Mouse (Mus musculus) layer of hippocampus, adult 9-11 months (tissue): ENCODE data around the gene Nadsyn1.

Experiments used
- DNase-seq: peaks from one replicate; pipeline ENCODE4 v3.0.0; 2022

Gene Nadsyn1

GRCm38 (mm10) chr7:143801195-143802065 is 21.2 kb downstream of the Nadsyn1 start:
- DNase-seq: no peak

DNA sequence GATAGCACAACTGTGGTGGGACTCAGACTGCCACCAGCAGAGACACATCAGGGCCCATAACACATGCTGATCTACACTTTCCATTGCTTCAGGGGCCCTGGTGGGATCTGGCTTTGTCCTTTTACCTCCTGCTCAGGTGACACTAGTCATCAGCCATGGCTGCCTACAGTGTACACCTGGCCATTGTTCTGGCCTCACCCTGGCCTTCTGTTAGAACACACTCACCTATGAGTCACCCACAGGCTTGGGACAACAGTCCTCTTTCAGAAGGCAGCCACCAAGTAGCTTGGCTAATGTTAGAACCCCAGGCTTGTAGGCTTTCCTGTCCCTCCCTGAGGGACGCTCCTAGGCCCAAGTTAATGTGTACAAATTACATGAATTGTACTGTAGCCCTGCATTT is 21.9 kb downstream of the Nadsyn1 start:
- no peak for DNase-seq

GRCm38 (mm10) chr7:143798783-143799182 is 23.9 kb downstream of the Nadsyn1 start:
- DNase-seq: no peak

DNA sequence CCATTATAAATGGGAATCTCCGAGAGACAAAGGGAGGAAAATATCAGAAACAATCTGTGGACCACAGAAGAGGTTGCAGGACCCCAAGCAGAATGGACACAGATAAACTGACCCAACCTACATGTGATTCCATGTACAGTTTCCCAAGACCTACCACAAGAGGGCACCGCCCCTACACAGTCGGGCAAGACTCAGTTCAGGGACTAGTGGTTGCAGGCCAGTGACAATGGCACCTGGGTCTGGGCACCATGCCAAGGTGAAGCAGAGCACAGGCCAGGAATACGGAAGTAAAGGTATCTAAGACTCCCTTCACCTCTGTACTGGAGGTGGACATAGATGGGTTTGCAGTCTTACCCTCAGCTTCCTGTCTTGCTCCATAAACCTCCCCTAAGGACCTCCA is 29.5 kb downstream of the Nadsyn1 start:
- peak; percentile 17 for DNase-seq

DNA sequence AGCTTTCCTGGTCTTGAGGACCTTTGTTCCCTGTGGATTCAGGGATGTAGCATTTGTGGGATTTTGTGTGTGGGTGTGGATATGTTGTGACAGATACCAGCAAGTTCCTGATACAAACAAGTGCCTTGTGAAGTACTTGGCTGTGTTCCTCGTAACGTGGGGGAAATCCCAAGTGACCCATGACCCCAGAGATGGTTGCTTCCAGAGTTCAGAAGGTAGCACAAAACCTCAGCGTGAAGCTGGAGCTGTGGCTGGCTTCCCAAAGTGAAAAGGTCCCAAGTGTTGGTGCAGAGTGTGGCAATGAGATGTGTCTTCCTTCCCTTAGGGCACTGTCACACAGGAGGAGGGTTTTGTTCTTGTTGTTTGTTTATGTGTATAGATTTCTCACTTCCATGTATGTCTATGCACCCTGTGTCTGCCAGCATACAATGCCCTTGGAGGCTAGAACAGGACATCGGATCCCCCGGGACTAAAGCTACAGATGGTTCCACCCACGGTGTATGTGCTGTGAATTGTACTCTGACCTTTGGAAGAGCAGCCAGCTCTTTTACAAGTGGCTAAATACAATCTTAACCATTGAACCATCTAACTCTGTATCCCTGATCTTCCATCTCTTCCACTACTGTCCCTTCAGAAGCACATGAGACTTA is 30.2 kb downstream of the Nadsyn1 start:
- DNase-seq: no peak

DNA sequence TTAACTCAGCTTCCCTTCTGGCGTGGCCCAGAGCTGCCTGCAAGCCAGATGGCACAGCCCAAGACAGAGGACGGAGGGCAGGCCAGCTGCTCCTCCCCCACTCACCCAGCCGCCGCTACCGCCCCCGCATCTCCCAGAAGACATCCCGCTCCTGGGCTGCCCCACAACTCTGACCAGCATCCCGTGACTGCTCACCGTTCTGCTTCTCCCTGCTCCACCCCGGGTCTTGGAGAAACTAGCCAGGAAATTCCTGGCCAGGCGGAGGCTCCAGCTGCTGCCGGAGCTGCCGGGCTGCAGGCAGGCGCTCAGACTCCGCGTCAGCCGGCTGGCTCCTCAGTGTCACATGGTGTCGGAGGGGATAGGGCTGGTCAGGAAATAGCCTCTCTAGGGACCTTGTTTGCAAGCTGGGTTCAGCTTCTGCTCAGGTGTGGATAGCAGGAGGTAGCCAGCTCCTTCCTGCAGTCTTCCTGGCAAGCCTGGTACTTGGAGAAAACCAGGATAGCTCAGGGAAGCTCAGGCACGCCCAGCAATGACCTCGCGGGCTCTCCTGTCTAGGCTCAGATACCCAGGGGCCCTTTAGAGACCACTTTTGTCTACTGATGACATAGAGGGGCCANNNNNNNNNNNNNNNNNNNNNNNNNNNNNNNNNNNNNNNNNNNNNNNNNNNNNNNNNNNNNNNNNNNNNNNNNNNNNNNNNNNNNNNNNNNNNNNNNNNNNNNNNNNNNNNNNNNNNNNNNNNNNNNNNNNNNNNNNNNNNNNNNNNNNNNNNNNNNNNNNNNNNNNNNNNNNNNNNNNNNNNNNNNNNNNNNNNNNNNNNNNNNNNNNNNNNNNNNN is 38.4 kb downstream of the Nadsyn1 start, which contains the start of gene Mrgpre:
TSS of gene Mrgpre (minus strand) at position 505 of the 834 bp plus-strand sequence.
- peak; percentile 71 for DNase-seq

GRCm38 (mm10) chr7:143783378-143783995 is 39.2 kb downstream of the Nadsyn1 start:
- no peak for DNase-seq

DNA sequence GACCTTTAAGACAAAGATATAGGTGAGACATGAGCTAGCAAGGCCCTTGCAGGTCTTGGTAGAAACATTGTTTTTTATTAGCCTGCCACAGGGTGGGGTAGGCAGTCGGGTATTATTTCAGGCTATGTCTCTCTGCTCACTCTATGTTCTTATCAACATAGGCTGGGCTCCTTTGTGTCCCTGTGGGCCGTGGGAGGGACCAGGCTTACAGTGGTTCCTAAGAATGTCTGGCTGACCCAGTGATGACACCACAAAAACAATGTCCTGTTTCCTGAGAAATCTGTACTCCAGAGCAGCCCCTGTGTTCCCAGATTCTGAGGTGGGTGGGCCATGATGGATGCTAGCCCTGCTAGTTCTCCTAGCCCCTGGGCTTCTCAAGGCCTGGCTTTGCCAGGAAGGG is 45.3 kb downstream of the Nadsyn1 start:
- DNase-seq: no peak

DNA sequence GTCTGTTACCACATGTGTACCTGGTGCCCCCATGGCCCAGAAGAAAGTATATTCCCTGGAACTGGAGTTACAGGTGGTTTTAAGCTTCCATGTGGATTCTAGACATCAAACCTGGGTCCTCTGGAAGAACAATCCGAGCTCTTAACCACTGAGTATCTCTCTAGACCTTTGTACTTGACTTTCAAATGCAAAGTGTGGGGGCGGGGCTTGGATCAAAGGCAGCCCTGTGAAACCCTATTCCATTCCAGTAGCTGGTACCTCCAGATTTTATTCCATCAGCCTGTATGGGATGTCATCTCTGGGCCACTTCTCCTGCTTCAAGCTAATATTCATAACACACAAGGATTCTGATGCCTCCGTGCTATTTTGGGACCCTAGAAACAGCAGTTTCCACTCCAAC is 46.5 kb downstream of the Nadsyn1 start:
- no peak for DNase-seq

- no peak for DNase-seq
Measured at GRCm38 (mm10) chr7:143769461-143769860, 53.2 kb downstream of the Nadsyn1 start.

DNA sequence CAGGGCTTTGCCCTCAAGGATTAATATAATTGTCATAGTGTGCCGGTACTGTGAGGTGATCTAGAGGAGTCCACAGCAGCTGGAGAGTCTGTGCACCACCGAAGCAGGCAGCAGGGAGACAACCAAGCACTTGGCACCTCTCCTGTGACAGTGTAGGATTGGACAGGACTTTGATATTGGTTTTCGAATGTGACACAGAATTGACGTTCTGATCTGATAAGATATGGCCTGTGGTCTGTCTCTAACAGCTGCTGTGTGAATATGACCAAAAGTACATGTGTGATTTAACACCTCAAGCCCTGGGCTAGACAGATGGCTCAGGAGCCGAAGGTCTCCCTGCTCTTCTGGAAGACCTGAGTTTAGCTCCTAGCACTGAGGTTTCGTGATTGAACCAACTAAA is 54.4 kb downstream of the Nadsyn1 start:
- DNase-seq: no peak

- no peak for DNase-seq
Measured at GRCm38 (mm10) chr7:143766893-143767292, 55.8 kb downstream of the Nadsyn1 start, which contains the start of gene Mrgprg. Gene Mrgprg (minus strand): TSS chr7:143766993.

DNA sequence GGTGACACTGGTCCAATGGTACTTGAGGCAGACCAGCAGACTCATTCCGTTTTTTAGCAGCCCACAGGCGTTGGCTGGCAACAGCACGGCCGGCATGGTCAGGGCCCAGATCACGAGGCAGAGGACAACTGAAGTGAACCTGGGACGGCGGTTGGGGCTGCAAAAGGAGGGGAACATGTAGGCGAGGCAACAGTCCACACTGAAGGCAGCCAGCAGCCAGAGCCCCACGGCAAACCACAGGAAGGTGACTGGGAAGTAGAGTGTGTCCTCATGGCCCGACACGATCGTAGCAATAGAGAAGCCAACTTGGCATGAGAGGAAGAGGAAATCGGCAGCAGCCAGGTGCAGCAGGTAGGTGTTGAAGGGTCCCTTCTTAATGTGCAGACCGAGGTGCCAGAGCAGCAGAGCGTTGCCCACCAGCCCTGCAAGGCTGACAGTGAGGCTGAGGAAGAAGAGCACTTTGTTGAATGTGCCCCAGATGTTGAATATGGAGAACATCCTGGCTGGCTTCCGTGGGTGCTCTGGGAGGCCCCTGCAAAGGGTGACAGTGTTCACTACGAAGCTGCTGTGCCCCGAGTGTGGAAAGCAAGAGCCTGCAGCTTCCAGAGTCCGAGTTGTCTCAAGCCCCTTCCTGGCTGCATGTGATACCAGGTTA is 57.6 kb downstream of the Nadsyn1 start:
- DNase-seq: no peak

- DNase-seq: no peak
Measured at GRCm38 (mm10) chr7:143763794-143764193, 58.9 kb downstream of the Nadsyn1 start.

- no peak for DNase-seq
Measured at GRCm38 (mm10) chr7:143758956-143759355, 63.7 kb downstream of the Nadsyn1 start.

- no peak for DNase-seq
Measured at GRCm38 (mm10) chr7:143757696-143758095, 65.0 kb downstream of the Nadsyn1 start.

DNA sequence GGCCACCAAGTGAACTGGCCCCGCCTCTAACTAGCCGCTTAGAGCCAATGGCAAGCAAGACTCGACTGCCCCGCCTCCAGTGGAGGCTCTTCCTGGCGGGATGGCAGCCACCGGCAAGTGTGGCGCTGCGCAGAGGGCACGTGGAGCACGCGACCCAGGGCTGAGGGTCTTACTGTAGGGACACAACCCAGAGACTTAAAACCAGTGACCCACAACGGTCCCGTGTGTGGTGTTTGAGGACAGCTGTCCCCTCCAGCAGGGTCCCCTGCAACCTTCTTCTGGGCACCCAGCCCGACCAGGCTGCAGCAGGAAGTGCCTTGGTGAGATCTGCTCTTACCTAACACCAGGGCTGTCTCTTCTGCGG is 65.6 kb downstream of the Nadsyn1 start:
- peak; percentile 75 for DNase-seq

- DNase-seq: peak; percentile 48
Measured at GRCm38 (mm10) chr7:143756125-143757026, 66.3 kb downstream of the Nadsyn1 start, which contains the start of gene Osbpl5. Gene Osbpl5 (minus strand): TSS chr7:143756985.

GRCm38 (mm10) chr7:143755357-143756124 is 67.1 kb downstream of the Nadsyn1 start:
- DNase-seq: no peak
